Mouse (Mus musculus): Measurements from ENCODE around the gene Tenm4.

Tenm4 gene

DNA sequence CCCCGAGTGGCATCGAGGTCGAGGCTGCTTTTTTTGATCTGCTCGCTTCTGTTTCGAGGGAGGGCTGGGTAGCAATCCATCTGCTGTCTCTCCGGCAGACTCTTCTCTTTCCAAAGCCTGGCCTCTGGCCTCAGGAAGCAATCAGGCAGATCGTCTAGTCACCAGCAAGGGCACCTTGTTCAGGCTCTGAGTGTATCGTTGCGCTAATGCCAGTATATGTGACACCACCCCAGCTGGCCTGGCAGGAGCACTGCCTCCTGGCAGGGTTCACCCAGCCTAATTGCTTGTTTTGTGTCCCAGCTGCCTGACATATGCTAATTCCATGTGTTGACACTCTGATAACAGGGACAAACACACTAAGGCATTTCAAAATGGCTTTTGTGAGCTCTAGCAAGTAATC is 661.5 kb downstream of the Tenm4 start:
- intact Hi-C loops (cut with DNase I) = no loop called here

GRCm38 (mm10) chr7:96833012-96833411 is 662.0 kb downstream of the Tenm4 start:
- intact Hi-C loops (cut with DNase I) = no loop called here

DNA sequence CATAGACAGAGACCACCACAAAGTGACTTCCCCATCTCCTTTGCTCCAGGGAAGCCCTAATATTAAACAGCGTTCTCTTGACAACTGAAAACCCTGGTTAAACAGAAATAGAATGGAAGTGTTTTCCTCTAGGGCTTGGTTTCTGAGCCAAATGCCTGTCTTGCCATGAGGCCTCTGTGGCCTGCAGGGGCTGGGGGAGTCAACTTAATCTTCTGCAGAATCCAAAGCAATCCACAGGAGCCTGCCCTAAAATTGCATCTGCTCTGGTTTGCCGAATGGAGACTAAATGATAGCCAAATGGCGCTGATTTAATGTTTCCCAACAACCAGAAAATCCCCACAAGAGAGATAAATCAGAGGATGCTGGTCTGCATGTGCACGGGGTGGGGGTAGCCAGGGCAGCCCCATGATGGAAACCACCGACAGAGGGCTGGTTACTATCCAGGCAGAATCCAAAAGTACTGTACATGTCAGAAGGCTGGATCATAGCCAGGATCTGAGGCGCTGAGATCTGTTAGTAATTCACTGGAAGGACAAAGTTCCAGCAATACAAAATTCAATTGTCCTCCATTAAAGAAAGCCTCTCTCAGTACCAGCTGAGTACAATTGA is 663.7 kb downstream of the Tenm4 start:
- intact Hi-C loops (cut with DNase I) = no loop called here

DNA sequence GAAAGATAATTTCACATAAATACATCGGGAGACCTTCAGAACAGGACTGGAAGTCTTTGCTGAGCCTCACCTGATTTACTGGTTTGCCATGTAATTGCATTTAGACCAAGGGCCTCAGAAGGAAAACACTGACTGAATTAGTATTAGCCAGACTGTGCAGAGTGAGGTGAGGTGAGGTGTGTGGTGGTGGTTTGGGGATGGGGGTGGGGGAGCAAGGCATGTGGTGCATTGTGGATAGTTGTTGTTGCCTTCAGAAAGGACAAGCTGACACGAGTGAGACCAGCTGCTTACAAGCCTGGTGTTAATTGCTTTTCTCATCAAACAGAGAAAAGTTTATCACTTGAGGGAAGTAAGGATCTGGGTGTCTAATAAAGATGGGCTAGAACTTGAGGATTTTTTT is 664.3 kb downstream of the Tenm4 start:
- intact Hi-C loops (cut with DNase I) = no loop called here

DNA sequence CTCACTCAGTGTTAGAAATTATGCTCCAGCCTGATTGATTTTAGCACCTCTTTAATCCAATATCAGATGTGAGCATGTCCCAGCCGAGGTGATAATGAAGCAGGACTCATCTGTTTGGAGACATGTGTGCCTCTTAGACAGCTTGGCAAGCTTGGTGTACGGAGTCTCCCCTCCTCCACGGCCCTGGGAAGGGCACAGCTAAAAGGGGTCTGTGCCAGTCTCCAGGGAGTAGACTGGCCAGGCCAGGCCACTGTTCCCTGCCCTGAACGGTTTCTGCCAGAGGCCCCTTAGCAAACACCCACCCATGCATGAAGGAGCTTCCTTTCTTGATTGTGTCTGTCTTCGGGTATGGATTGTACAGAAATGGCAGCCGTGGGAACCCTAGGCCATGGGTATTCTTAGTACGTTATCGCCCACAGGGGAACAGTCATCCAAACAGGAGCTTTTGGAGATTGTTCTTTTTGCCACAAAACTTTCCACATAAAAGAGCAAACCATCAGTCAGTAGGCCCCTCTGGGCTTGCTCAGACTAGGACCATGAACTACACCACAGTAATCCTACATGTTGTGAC is 667.3 kb downstream of the Tenm4 start:
- intact Hi-C loops (cut with DNase I) = no loop called here

GRCm38 (mm10) chr7:96838926-96839325 is 667.9 kb downstream of the Tenm4 start:
- intact Hi-C loops (cut with DNase I) = no loop called here

DNA sequence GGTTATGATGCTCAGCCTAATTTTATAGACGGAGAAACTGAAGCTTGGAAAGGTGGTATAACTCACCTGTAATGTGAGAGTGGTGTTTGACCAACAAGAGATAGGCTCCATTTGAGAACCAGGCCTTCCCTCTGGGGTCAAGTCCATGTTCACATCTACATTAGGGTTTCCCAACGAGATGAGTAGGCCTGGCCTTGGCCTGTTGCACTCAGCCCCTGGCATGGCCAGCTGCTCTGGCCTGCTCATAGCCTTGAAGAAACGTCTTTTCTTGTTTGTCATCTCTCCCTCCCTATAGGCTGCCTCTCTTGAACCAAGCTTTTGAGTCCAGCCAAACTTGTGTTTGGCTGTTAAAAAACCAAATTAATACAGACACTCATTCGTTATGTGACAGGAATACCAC is 668.5 kb downstream of the Tenm4 start:
- intact Hi-C loops (cut with DNase I) = no loop called here

GRCm38 (mm10) chr7:96842477-96843255 is 671.6 kb downstream of the Tenm4 start:
- intact Hi-C loops (cut with DNase I) = no loop called here

DNA sequence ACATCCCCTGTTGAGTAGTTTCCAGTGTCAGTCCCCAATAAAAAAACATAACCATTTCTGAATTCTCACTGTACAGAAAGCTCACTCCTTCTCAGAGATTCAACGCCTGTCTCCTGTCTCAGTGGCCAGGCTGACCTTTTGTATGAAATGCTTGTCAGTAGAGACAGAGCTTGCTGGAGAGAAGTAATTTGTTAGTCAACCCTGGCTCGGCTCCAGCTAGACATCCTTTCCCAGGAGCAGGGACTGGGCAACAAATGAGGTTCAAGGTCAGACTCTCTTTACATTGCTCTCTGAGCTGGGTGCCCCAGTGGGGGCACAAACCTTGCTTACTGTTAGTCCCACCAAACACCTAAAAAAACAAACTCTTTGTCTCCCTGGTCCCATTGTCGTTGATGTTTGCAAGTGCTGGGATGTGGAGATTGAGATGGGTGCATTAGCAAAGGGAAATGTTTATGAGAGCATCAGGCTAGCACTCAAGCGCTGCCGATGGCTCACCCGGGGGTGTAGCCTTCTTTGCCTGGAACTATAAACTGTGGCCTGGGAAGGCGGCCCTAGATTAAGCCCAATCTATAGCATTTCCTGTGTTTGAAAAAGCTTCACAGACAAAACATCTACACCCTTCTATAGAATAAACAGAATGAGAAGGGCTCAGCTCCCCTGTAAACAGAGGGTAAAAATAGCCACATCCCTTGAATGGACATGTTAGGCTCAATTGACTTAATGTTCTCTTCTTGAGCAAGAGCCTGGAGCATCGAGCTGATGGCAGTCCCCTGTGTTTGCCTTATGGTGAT is 673.3 kb downstream of the Tenm4 start:
- intact Hi-C loops (cut with DNase I) = no loop called here

GRCm38 (mm10) chr7:96852781-96853180 is 681.7 kb downstream of the Tenm4 start:
- intact Hi-C loops (cut with DNase I) = no loop called here

- intact Hi-C loops (cut with DNase I) = no loop called here
Observed at GRCm38 (mm10) chr7:96855867-96856406, 684.9 kb downstream of the Tenm4 start.

GRCm38 (mm10) chr7:96856518-96856917 is 685.5 kb downstream of the Tenm4 start:
- intact Hi-C loops (cut with DNase I) = no loop called here

GRCm38 (mm10) chr7:96859077-96859476 is 688.0 kb downstream of the Tenm4 start:
- intact Hi-C loops (cut with DNase I) = no loop called here

DNA sequence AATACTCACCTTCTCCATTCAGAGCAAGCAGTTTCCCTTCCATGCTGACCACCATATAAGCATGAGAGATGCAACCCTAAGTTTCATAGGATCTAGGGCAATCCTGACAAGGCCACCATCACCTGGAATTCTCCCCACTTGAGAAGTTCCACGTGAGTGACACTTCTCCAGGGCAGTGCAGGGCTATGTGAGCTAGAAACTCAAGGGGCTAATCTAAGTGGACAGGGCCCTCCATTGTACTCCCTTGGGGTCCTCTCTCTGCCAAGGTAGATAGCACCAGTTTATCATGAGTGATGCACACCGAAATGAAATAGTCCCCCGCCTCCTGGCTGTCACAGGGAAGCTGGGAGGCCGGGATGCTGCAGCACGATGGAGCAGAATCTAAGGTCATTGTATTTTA is 688.6 kb downstream of the Tenm4 start:
- intact Hi-C loops (cut with DNase I) = no loop called here

- intact Hi-C loops (cut with DNase I) = no loop called here
Observed at GRCm38 (mm10) chr7:96860650-96861049, 689.6 kb downstream of the Tenm4 start.

- intact Hi-C loops (cut with DNase I) = no loop called here
Observed at GRCm38 (mm10) chr7:96864894-96865722, 694.1 kb downstream of the Tenm4 start.

- intact Hi-C loops (cut with DNase I) = no loop called here
Observed at GRCm38 (mm10) chr7:96869079-96869810, 698.2 kb downstream of the Tenm4 start.

- intact Hi-C loops (cut with DNase I) = no loop called here
Observed at GRCm38 (mm10) chr7:96870473-96870872, 699.4 kb downstream of the Tenm4 start.

- intact Hi-C loops (cut with DNase I) = no loop called here
Observed at GRCm38 (mm10) chr7:96871031-96871430, 700.0 kb downstream of the Tenm4 start.
